Mouse (Mus musculus) yolk sac, embryonic 10.5 days (tissue): ENCODE measurements at regions not wholly inside any gene's neighbourhood (a gene's known extent, or its start where the extent isn't known, plus 50 kb on each side); places are given as distances from the start of the nearest gene placed in this dataset.
"Not testable (repeated sequence)": the region's sequence is repeated elsewhere in the genome, so short reads cannot be mapped to it uniquely, and the experiment has no call there.

ENCODE experiments used
- DNase-seq: peaks from one replicate; pipeline ENCODE4 v3.0.0-alpha.2; 2017; ENCODE audit warnings: low spot score

GRCm38 (mm10) chr14:104208040-104208816 lies 259.6 kb downstream of the Pou4f1 start:
- no peak for DNase-seq

GRCm38 (mm10) chr14:104206602-104207001 lies 261.2 kb downstream of the Pou4f1 start:
- no peak for DNase-seq

GRCm38 (mm10) chr14:104203239-104203986 lies 264.4 kb downstream of the Pou4f1 start:
- no peak for DNase-seq

- DNase-seq: no peak
Observed at GRCm38 (mm10) chr14:104193198-104193597, 274.6 kb downstream of the Pou4f1 start.

GRCm38 (mm10) chr14:104175122-104175521 lies 292.7 kb downstream of the Pou4f1 start:
- no peak for DNase-seq

- no peak for DNase-seq
Observed at GRCm38 (mm10) chr14:104146841-104147240, 302.6 kb upstream of the Ednrb start.

GRCm38 (mm10) chr14:104145395-104145794 lies 301.2 kb upstream of the Ednrb start:
- DNase-seq: no peak

- DNase-seq: no peak
Observed at GRCm38 (mm10) chr14:104114986-104115951, 271.1 kb upstream of the Ednrb start.

- DNase-seq: no peak
Observed at GRCm38 (mm10) chr14:104114182-104114581, 270.0 kb upstream of the Ednrb start.

- DNase-seq: no peak
Observed at GRCm38 (mm10) chr14:104113448-104113847, 269.2 kb upstream of the Ednrb start.

GRCm38 (mm10) chr14:104086381-104086780 lies 242.2 kb upstream of the Ednrb start:
- no peak for DNase-seq

GRCm38 (mm10) chr14:104064199-104064598 lies 220.0 kb upstream of the Ednrb start:
- DNase-seq: not testable (repeated sequence)

- DNase-seq: no peak
Observed at GRCm38 (mm10) chr14:104053697-104054096, 209.5 kb upstream of the Ednrb start.

GRCm38 (mm10) chr14:104038628-104039325 lies 194.6 kb upstream of the Ednrb start:
- DNase-seq: peak; percentile 44

GRCm38 (mm10) chr14:104033606-104034005 lies 189.4 kb upstream of the Ednrb start:
- no peak for DNase-seq

- DNase-seq: no peak
Observed at GRCm38 (mm10) chr14:104030784-104031470, 186.7 kb upstream of the Ednrb start.

- no peak for DNase-seq
Observed at GRCm38 (mm10) chr14:104029668-104030530, 185.7 kb upstream of the Ednrb start.

- no peak for DNase-seq
Observed at GRCm38 (mm10) chr14:104027900-104028285, 183.7 kb upstream of the Ednrb start.

- DNase-seq: peak; percentile 28
Observed at GRCm38 (mm10) chr14:104027077-104027899, 183.1 kb upstream of the Ednrb start.
